Mouse (Mus musculus): ENCODE measurements around the gene Lyzl4.

DNA sequence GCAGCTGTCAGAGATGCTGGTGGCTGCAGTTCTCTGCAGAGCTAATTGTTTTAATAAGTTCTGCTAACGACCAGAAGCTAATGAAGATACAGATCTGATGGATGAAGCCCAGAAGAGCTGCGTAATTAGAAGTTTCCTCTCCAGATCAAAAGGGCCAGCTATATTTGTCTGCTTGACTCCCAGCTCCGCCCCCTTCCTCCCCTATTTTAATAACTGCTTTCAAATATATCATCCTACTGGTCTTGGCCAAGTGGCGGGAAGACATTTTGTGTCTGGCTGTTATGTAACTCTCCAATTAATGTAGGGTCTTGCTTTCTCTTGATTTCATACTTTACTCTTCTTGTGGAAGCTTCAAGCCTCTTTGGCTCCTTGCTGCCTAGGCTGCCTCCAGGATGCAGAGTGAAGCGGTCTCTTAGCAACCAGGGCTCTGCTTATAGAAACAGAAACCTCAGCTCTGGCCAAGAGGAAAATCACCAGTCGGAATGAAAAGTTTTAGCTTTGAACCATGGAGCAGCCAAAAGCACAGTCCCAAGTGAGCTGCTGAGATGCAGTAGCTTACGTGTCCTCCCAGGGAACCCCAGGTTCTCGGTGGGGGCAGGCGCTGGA, 86.4 kb downstream of the Lyzl4 start:
- no peak for TF ChIP-seq CTCF (IDR thresholded peaks at IDR 0.05; ENCODE audit: low read depth)
- no peak for TF ChIP-seq EP300 (IDR thresholded peaks at IDR 0.05; ENCODE audit: low read depth)

Measured in heart, postnatal 0 days (tissue).